Mouse (Mus musculus) CH12.LX (cell line): Measurements from ENCODE around the gene Stard10. TPM values are rescaled to one million over a fixed set of nuclear protein-coding genes. Genes with fewer than 3 reads are reported as not detected.

ENCODE experiments used
- DNase-seq: peaks from one replicate; pipeline ENCODE4 v3.0.0-alpha.2; 2013; ENCODE audit errors: extremely low read depth
- H3K27ac ChIP-seq: 2 replicates; pipeline ENCODE4 v1.5.1; 2012; ENCODE audit warnings: low read depth, mild to moderate bottlenecking, control low read depth, moderate library complexity; ENCODE audit not compliant: insufficient read depth
- H3K27me3 ChIP-seq: replicated peaks from 2 replicates; pipeline ENCODE3; 2012; ENCODE audit warnings: inconsistent platforms
- H3K36me3 ChIP-seq, 2 experiments: replicated peaks in 1 of 2; 2 replicates each; pipeline versions ENCODE3 to v1.6.1; 2012; ENCODE audit warnings: inconsistent platforms in 1 of 2, low read length in 1 of 2, mild to moderate bottlenecking in 1 of 2, mixed read lengths in 1 of 2, moderate library complexity in 1 of 2; ENCODE audit not compliant: control insufficient read depth in 1 of 2, insufficient read depth in 1 of 2
- H3K4me1 ChIP-seq, 2 experiments: 2 replicates each; pipeline ENCODE4 v1.6.1; 2012; ENCODE audit warnings: inconsistent platforms in 1 of 2, moderate library complexity in 1 of 2; ENCODE audit not compliant: insufficient read depth in 2 of 2, control insufficient read depth in 1 of 2
- H3K4me2 ChIP-seq: 2 replicates; pipeline ENCODE4 v1.6.1; 2012; ENCODE audit warnings: low read depth, mild to moderate bottlenecking, control low read depth; ENCODE audit not compliant: poor library complexity, insufficient read depth, severe bottlenecking
- H3K4me3 ChIP-seq, 3 experiments: fragments of 150-350 bp in 1 of 3; sonication (generic) in 1 of 3; replicated peaks in 1 of 3; 2 replicates each; pipeline versions ENCODE3 to v1.5.1; 2011 to 2012; ENCODE audit warnings: low read depth in 2 of 3, low read length in 2 of 3, mild to moderate bottlenecking in 2 of 3, moderate library complexity in 2 of 3, control low read depth in 1 of 3, improper control_type of control experiment in 1 of 3, inconsistent platforms in 1 of 3, mixed read lengths in 1 of 3; ENCODE audit not compliant: poor library complexity in 1 of 3
- H3K79me2 ChIP-seq: replicated peaks from 2 replicates; pipeline ENCODE4 v1.6.1; 2012; ENCODE audit warnings: mild to moderate bottlenecking, moderate library complexity; ENCODE audit not compliant: control insufficient read depth, poor library complexity, insufficient read depth, severe bottlenecking; ENCODE audit errors: extremely low read depth
- H3K9ac ChIP-seq: 2 replicates; pipeline ENCODE4 v1.6.1; 2012; ENCODE audit warnings: low read depth, mild to moderate bottlenecking, control low read depth, moderate library complexity; ENCODE audit not compliant: insufficient read depth
- H3K9me3 ChIP-seq: replicated peaks from 2 replicates; pipeline ENCODE3; 2012; ENCODE audit warnings: low read length, inconsistent platforms, mixed read lengths
- BHLHE40 ChIP-seq: IDR thresholded peaks from 2 replicates; pipeline ENCODE4 v1.6.1; 2011; ENCODE audit warnings: mild to moderate bottlenecking, low read depth, low read length, improper control_type of control experiment
- CHD2 ChIP-seq: IDR thresholded peaks from 2 replicates; pipeline ENCODE4 v1.6.1; 2011; ENCODE audit warnings: low read length, improper control_type of control experiment
- CTCF ChIP-seq, 2 experiments: IDR thresholded peaks in 1 of 2; conservative IDR thresholded peaks in 1 of 2; 2 replicates each; pipeline ENCODE4 v1.5.1; 2011 to 2012; ENCODE audit warnings: low read depth in 2 of 2, low read length in 2 of 2, improper control_type of control experiment in 1 of 2, inconsistent platforms in 1 of 2, mild to moderate bottlenecking in 1 of 2, moderate library complexity in 1 of 2
- ELF1 ChIP-seq: IDR thresholded peaks from 2 replicates; pipeline ENCODE4 v1.6.1; 2014; ENCODE audit warnings: low read depth, mild to moderate bottlenecking, inconsistent platforms, low read length, improper control_type of control experiment
- ETS1 ChIP-seq: conservative IDR thresholded peaks from 2 replicates; pipeline ENCODE4 v1.6.1; 2012; ENCODE audit warnings: low read depth, mild to moderate bottlenecking, inconsistent platforms, low read length, improper control_type of control experiment, moderate library complexity
- HCFC1 ChIP-seq: IDR thresholded peaks from 2 replicates; pipeline ENCODE4 v1.6.1; 2012; ENCODE audit warnings: low read depth, mild to moderate bottlenecking, inconsistent platforms, low read length, improper control_type of control experiment
- JUN ChIP-seq: IDR thresholded peaks from 2 replicates; pipeline ENCODE4 v1.6.1; 2011; ENCODE audit warnings: low read depth, mild to moderate bottlenecking, low read length, improper control_type of control experiment, moderate library complexity; ENCODE audit not compliant: insufficient read depth
- MAX ChIP-seq: IDR thresholded peaks from 2 replicates; pipeline ENCODE4 v1.6.1; 2011; ENCODE audit warnings: low read length, improper control_type of control experiment
- MAZ ChIP-seq: IDR thresholded peaks from 2 replicates; pipeline ENCODE4 v1.6.1; 2012; ENCODE audit warnings: low read depth, mild to moderate bottlenecking, inconsistent platforms, low read length, improper control_type of control experiment, moderate library complexity
- NELFE ChIP-seq: IDR thresholded peaks from 2 replicates; pipeline ENCODE4 v1.6.1; 2011; ENCODE audit warnings: low read depth, low read length, improper control_type of control experiment
- NRF1 ChIP-seq: IDR thresholded peaks from 2 replicates; pipeline ENCODE4 v1.6.1; 2014; ENCODE audit warnings: low read depth, mild to moderate bottlenecking, inconsistent platforms, low read length, improper control_type of control experiment, moderate library complexity
- POLR2AphosphoS2 ChIP-seq: IDR thresholded peaks from 2 replicates; pipeline ENCODE4 v1.6.1; 2011; ENCODE audit warnings: low read depth, low read length, improper control_type of control experiment
- RAD21 ChIP-seq: IDR thresholded peaks from 2 replicates; pipeline ENCODE4 v1.6.1; 2011; ENCODE audit warnings: low read depth, mild to moderate bottlenecking, low read length, improper control_type of control experiment, moderate library complexity
- SIN3A ChIP-seq: IDR thresholded peaks from 2 replicates; pipeline ENCODE4 v1.6.1; 2012; ENCODE audit warnings: low read length, improper control_type of control experiment, inconsistent platforms
- SMC3 ChIP-seq: IDR thresholded peaks from 2 replicates; pipeline ENCODE4 v1.6.1; 2011; ENCODE audit warnings: low read depth, low read length, improper control_type of control experiment
- TBP ChIP-seq: conservative IDR thresholded peaks from 2 replicates; pipeline ENCODE4 v1.6.1; 2011; ENCODE audit warnings: low read depth, low read length, improper control_type of control experiment
- TCF12 ChIP-seq: IDR thresholded peaks from 2 replicates; pipeline ENCODE4 v1.6.1; 2014; ENCODE audit warnings: low read depth, mild to moderate bottlenecking, inconsistent platforms, low read length, improper control_type of control experiment
- UBTF ChIP-seq: IDR thresholded peaks from 2 replicates; pipeline ENCODE4 v1.6.1; 2012; ENCODE audit warnings: low read depth, mild to moderate bottlenecking, inconsistent platforms, low read length, improper control_type of control experiment, moderate library complexity
- USF2 ChIP-seq: conservative IDR thresholded peaks from 2 replicates; pipeline ENCODE4 v1.6.1; 2011; ENCODE audit warnings: low read depth, low read length, improper control_type of control experiment
- dilution Hi-C: fragments of 300-500 bp; cut with MboI; formaldehyde crosslinking; loops from 2 replicates; pipeline ENCODE4 v1.14.3; 2020; ENCODE audit warnings: low sequenced_read_pairs; ENCODE audit not compliant: extremely low pct_unique_long_range_greater_than_20kb, extremely low pct_ligation_motif_present
- in situ Hi-C: fragments of 300-500 bp; cut with MboI; formaldehyde crosslinking; loops from 3 replicates; pipeline ENCODE4 v1.14.3; 2019; ENCODE audit warnings: low sequenced_read_pairs, low pct_ligation_motif_present, low pct_unique_long_range_greater_than_20kb, mixed read lengths
- polyA plus RNA-seq: library from polyadenylated mRNA; unstranded; fragments of >175 nt; gene quantifications from 2 replicates; pipeline ENCODE4 v1.2.1, GENCODE M21; 2012; ENCODE audit warnings: low read depth; ENCODE audit not compliant: insufficient read length
- total RNA-seq, 2 experiments: library from RNA; depleted of rRNA; stranded (reverse); fragments of 300-350 nt in 1 of 2; fragments of >200 nt in 1 of 2; gene quantifications; 2 replicates each; pipeline ENCODE4 v1.2.3; 2012 to 2014

The Stard10 gene
- total and polyA plus RNA-seq, 3 experiments = 2.4 to 12.7 (median 6.7) TPM

DNA sequence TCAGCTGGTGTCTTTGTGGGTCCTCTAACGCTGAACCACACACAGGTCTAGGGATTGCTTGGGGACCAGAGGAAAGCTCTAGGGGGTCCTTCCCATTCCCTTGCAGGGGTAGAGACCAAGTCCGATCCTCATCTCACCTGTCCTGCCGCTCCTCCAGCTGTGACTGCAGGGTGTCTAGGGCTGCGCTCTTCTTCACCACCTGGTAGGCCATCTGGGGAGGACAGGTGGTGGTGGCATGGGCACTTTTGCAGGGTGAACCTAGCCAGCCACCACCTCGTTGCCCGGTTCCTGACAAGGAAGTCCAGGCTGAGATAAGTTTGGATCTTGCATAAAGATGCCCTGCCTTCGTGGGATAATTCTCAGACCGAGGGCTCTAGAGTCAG is 19.9 kb upstream of the Stard10 start:
- dilution Hi-C loops = no loop called here
- peaks cover 12 to 60% of the 10 kb centered on the region in 2 experiments for H3K4me1 ChIP-seq
- TF ChIP-seq USF2 = no peak
- no peak for TF ChIP-seq SIN3A
- no peak for TF ChIP-seq UBTF
- no peak for TF ChIP-seq CTCF (conservative IDR thresholded peaks at IDR 0.05 in 1 of 2, IDR thresholded peaks at IDR 0.05 in 1 of 2; ENCODE audit: low read depth in 2 of 2, low read length in 2 of 2)
- no peak for TF ChIP-seq SMC3
- TF ChIP-seq NRF1 = no peak
- TF ChIP-seq RAD21 = no peak
- no peak for TF ChIP-seq CHD2
- no peak for TF ChIP-seq TCF12
- no peak for TF ChIP-seq HCFC1
- TF ChIP-seq MAZ = no peak
- no peak for TF ChIP-seq TBP
- no peak for TF ChIP-seq ELF1
- TF ChIP-seq, all 38 proteins: peak for 0
- H3K27ac ChIP-seq = no peak overlapping the region
- peaks cover 34 to 71% of the 10 kb centered on the region in 2 experiments for H3K36me3 ChIP-seq
- peaks cover 6% of the 10 kb centered on the region for H3K79me2 ChIP-seq
- in situ Hi-C loops = no loop called here
- no peak for DNase-seq
- H3K9me3 ChIP-seq = no peaks in the 10 kb centered on the region
- H3K4me2 ChIP-seq = no peak overlapping the region
- H3K4me3 ChIP-seq = no peak overlapping the region
- no peaks in the 10 kb centered on the region for H3K27me3 ChIP-seq
- no peak overlapping the region for H3K9ac ChIP-seq

DNA sequence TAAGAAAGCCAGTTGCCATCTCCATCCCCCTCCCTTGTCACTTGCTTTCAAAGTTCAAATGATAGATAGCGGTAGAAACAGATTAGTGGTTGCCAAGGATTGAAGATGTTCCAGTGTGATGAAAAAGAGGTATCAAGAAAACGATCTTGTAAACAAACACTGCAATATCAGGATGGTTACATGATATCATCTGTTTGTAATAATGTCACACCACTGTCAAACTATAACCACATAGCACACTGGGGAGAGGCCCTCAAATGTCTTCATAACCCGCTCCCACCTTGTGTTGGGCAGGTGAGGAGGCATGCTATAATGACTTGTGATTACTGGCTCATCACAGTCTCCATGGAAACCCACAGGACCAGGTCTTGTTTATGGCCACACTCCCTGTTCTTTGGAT is 18.5 kb upstream of the Stard10 start:
- Histone ChIP-seq H3K9ac (no peak overlapping the region), H3K4me3 (no peak overlapping the region), H3K36me3 (peaks cover 30 to 62% of the 10 kb centered on the region in 2 experiments), H3K27ac (no peak overlapping the region), H3K4me1 (peaks cover 5 to 52% of the 10 kb centered on the region in 2 experiments; a peak in 3 of 4 replicates), H3K27me3 (no peaks in the 10 kb centered on the region), H3K4me2 (no peak overlapping the region), H3K9me3 (no peaks in the 10 kb centered on the region), H3K79me2 (peaks cover 6% of the 10 kb centered on the region)
- in situ Hi-C loops (no loop called here), dilution Hi-C loops (no loop called here)
- TF ChIP-seq JUN = no peak
- no peak for TF ChIP-seq ETS1
- TF ChIP-seq BHLHE40 = no peak
- TF ChIP-seq MAZ = no peak
- no peak for TF ChIP-seq NELFE
- no peak for TF ChIP-seq TCF12
- TF ChIP-seq POLR2AphosphoS2 = no peak
- no peak for TF ChIP-seq MAX
- DNase-seq = no peak
